Mouse (Mus musculus) c-Kit-positive CD71-negative TER-119-negative erythroid progenitor cells, embryonic 14.5 days (primary cell): ENCODE data around the gene Rarb.

Source experiments
- DNase-seq: peaks from one replicate; pipeline ENCODE4 v3.0.0-alpha.2; 2013; ENCODE audit warnings: low read depth

Rarb gene

GRCm38 (mm10) chr14:16735331-16736012, 83.5 kb downstream of the Rarb start:
- no peak for DNase-seq

- no peak for DNase-seq
These were observed 85.2 kb downstream of the Rarb start for GRCm38 (mm10) chr14:16733595-16734298.

- DNase-seq: no peak
These were observed 86.9 kb downstream of the Rarb start for GRCm38 (mm10) chr14:16732054-16732453.

- no peak for DNase-seq
These were observed 90.6 kb downstream of the Rarb start for GRCm38 (mm10) chr14:16728175-16728838.

- DNase-seq: no peak
These were observed 95.0 kb downstream of the Rarb start for GRCm38 (mm10) chr14:16723991-16724390.

GRCm38 (mm10) chr14:16717821-16718220, 101.1 kb downstream of the Rarb start:
- no peak for DNase-seq

- no peak for DNase-seq
These were observed 104.5 kb downstream of the Rarb start for GRCm38 (mm10) chr14:16714344-16714955.

GRCm38 (mm10) chr14:16713773-16714172, 105.2 kb downstream of the Rarb start:
- DNase-seq: no peak

- DNase-seq: no peak
These were observed 119.7 kb downstream of the Rarb start for GRCm38 (mm10) chr14:16699228-16699627.

- no peak for DNase-seq
These were observed 123.4 kb downstream of the Rarb start for GRCm38 (mm10) chr14:16695453-16696120.

- DNase-seq: no peak
These were observed 140.6 kb downstream of the Rarb start for GRCm38 (mm10) chr14:16678335-16678734.

- DNase-seq: no peak
These were observed 141.9 kb downstream of the Rarb start for GRCm38 (mm10) chr14:16677081-16677480.

GRCm38 (mm10) chr14:16670571-16670970, 148.4 kb downstream of the Rarb start:
- no peak for DNase-seq

GRCm38 (mm10) chr14:16639153-16639943, 179.6 kb downstream of the Rarb start:
- DNase-seq: no peak

- no peak for DNase-seq
These were observed 205.0 kb downstream of the Rarb start for GRCm38 (mm10) chr14:16613975-16614374.

- DNase-seq: no peak
These were observed 213.5 kb downstream of the Rarb start for GRCm38 (mm10) chr14:16605480-16605879.

GRCm38 (mm10) chr14:16604469-16605064, 214.4 kb downstream of the Rarb start:
- DNase-seq: no peak

GRCm38 (mm10) chr14:16603040-16603590, 215.8 kb downstream of the Rarb start:
- no peak for DNase-seq

GRCm38 (mm10) chr14:16599224-16599623, 219.7 kb downstream of the Rarb start:
- no peak for DNase-seq

- DNase-seq: no peak
These were observed 220.9 kb downstream of the Rarb start for GRCm38 (mm10) chr14:16598074-16598501.
